Mouse (Mus musculus): ENCODE measurements around the gene Etaa1. TPM values are rescaled to one million over a fixed set of nuclear protein-coding genes. Genes with fewer than 3 reads are reported as not detected.
"Not testable (repeated sequence)": the region's sequence is repeated elsewhere in the genome, so short reads cannot be mapped to it uniquely, and the experiment has no call there.

Gene Etaa1
- polyA plus RNA-seq, 1 experiment from 2014 or later: 13.5 TPM

DNA sequence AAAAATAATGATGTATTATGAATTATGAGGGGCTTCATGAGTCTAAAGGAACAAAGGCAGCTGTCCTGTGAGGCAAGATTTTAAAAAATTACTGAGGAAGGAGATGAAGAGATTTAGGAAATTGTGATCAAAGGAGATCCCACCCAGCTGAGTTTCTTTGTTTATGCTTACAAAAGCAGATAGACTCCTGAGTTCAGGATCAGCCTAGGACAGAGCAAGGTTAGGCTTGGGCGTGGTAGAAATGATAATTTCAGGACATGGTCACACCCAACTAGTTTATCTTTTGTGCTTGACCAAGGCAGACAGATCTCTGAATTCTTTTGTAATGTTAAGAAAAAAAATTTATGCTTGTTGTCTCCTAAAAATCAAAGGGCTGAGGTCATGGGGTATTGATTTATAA, 37.2 kb downstream of the Etaa1 start:
- WGBS: 88% methylated on average over 1 of the region's 1 CpGs
- Histone ChIP-seq H3K27me3 (no peaks in the 10 kb centered on the region), H3K4me3 (no peak overlapping the region), H3K4me1 (no peaks in the 10 kb centered on the region), H3K9me3 (no peaks in the 10 kb centered on the region), H3K36me3 (no peaks in the 10 kb centered on the region), H3K9ac (no peak overlapping the region), H3K27ac (no peak overlapping the region), H3K4me2 (no peak overlapping the region)
- ATAC-seq (ENCODE audit: insufficient number of reproducible peaks, insufficient read depth, low FRiP score, low TSS enrichment, low read depth): no peak

DNA sequence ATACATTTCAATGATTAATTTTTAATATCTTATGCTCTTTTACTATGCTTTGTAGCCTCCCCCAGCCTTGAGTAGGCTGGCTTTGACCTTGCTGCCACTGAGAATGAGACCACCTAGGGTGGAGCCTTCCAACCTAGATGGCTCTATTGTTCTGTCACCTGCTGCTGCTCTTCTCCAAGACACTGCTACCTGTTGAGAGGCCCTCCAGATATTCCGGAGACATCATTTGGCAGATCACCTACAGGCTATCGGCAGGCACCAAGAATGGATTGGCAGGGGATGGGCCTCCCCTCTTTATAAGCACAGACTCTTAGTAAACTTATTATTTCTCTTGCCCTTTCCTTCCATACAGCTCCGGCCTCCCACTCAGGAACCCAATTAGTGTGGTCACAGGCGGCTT, 52.7 kb downstream of the Etaa1 start:
- H3K36me3 ChIP-seq; H3K9me3 ChIP-seq; H3K27ac ChIP-seq; H3K4me3 ChIP-seq; H3K27me3 ChIP-seq; ATAC-seq (ENCODE audit: insufficient number of reproducible peaks, insufficient read depth, low FRiP score, low TSS enrichment, low read depth); H3K4me1 ChIP-seq; H3K4me2 ChIP-seq; H3K9ac ChIP-seq: not testable (repeated sequence)
- WGBS: 90% methylated on average over 4 of the region's 4 CpGs

All from embryonic facial prominence, embryonic 13.5 days (tissue).